Mouse (Mus musculus): ENCODE data around the gene Agk.

DNA sequence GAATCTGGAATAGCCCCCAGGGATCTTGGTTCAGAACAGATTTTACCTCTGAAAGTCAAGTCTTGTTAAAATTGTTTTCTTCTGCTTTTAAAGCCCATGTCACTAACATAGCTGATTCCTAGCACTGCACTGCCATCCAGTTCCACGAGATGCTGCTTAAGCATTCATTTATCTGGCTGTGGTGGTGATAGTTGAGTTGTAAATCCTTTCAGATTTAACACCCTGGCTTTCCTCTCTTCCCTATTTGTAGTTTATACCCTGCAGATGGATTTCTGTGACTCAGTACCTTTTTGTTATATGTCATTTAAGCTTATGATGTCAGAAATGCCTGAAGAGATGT, 22.8 kb downstream of the Agk start:
- TF ChIP-seq CTCF (IDR thresholded peaks at IDR 0.05; ENCODE audit: control insufficient read depth, insufficient read depth, insufficient replicate concordance, low read depth, low read length): no peak
- no peak for TF ChIP-seq POLR2A (IDR thresholded peaks at IDR 0.05; ENCODE audit: control insufficient read depth, low read depth, low read length)
